In the genomic region with DNA sequence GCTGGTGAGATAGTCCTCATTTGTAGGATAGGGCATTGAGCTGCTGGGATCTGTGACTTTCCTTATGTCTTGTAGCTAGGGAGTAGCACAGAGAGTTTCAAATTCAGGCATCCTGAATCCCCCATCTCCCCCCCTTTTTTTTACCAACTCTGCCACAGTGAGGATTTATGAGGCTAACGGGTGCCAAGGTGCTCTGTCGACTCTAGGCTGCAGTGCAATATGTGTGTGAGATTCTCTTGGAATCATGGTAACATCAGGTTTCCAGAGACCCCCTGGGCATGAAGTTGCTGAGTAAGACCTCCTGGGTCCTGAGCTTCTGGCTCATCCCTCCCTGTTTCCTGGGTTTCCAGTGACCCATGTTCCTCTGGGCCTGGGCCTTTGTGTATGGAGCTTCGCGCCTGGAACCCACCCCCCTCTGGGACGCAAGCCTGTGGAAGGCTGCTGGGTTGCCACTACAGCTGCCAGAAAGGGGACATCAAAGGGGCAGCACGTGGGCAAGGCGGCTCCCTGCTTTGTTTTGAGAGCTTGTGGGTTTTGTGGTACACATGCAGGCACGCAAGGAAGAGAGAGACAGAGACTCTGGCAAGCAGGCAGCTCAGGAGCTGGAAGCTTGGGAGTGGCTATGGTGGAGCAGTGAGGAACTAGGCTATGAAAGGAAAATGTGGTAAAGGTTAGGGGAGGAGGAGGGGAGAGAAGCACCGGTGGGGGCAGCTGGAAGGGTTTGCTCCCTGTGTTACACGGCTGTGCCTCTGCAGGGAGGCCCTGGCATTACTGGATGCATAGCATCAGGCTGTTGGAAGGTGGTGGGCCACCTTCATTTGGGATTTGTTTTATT, we compare ENCODE assay signal across 12 mouse cellular contexts.
A peak's percentile ranks its signal among the peaks of the same experiment; 100 is the strongest.
DNase-seq lines count a peak whose midpoint lies in the region; ATAC-seq lines count a peak whose summit lies in the region.
"Had no signal": no experiment of that assay in that cellular context is flagged by ENCODE, and none has a peak within 500 bp of the region (broad histone marks: within the 10 kb centered on the region; RNA-seq: fewer than 3 reads in every experiment).

No protein-coding gene starts in this region.

- ATAC-seq in embryonic facial prominence, embryonic 13.5 days (ENCODE audit: insufficient number of reproducible peaks, insufficient read depth, low FRiP score, low TSS enrichment, low read depth), result peak; percentile 80
- ATAC-seq in hindbrain, embryonic 16.5 days, result peak; percentile 75
- ATAC-seq: Patski had no signal

- H3K4me3 ChIP-seq in embryonic facial prominence, embryonic 13.5 days, result no peak overlapping the region
- no peak overlapping the region for H3K4me3 ChIP-seq in forebrain, embryonic 10.5 days
- H3K4me3 ChIP-seq in hindbrain, embryonic 16.5 days (ENCODE audit: low read length), result no peak overlapping the region
- H3K4me3 ChIP-seq: stomach, embryonic 15.5 days had no signal

- peaks cover 71% of the 10 kb centered on the region for H3K27me3 ChIP-seq in embryonic facial prominence, embryonic 13.5 days
- peaks cover 97% of the 10 kb centered on the region for H3K27me3 ChIP-seq in forebrain, embryonic 10.5 days (ENCODE audit: poor library complexity, severe bottlenecking)
- H3K27me3 ChIP-seq in hindbrain, embryonic 16.5 days (replicated peaks; ENCODE audit: control insufficient read depth, insufficient read depth, low read length), result no peaks in the 10 kb centered on the region; the same call in 1 of the 2 replicates
- H3K27me3 ChIP-seq: Patski had no signal

- H3K9ac ChIP-seq in embryonic facial prominence, embryonic 13.5 days, result no peak overlapping the region
- no peak overlapping the region for H3K9ac ChIP-seq in hindbrain, embryonic 16.5 days (ENCODE audit: low read depth, low read length)
- H3K9ac ChIP-seq: stomach, embryonic 15.5 days had no signal

- H3K27ac ChIP-seq in embryonic facial prominence, embryonic 13.5 days, result peak overlapping the region; percentile 69; the same call in 1 of the 2 replicates
- peak overlapping the region; percentile 72 for H3K27ac ChIP-seq in forebrain, embryonic 10.5 days
- H3K27ac ChIP-seq in hindbrain, embryonic 16.5 days (ENCODE audit: low read depth, low read length), result no peak overlapping the region
- H3K27ac ChIP-seq: stomach, embryonic 15.5 days had no signal

- no peaks in the 10 kb centered on the region for H3K9me3 ChIP-seq in embryonic facial prominence, embryonic 13.5 days
- no peaks in the 10 kb centered on the region for H3K9me3 ChIP-seq in forebrain, embryonic 10.5 days
- no peaks in the 10 kb centered on the region for H3K9me3 ChIP-seq in hindbrain, embryonic 16.5 days (ENCODE audit: control insufficient read depth, low read length)
- H3K9me3 ChIP-seq: stomach, embryonic 15.5 days had no signal

- H3K36me3 ChIP-seq in embryonic facial prominence, embryonic 13.5 days, result no peaks in the 10 kb centered on the region
- H3K36me3 ChIP-seq in forebrain, embryonic 10.5 days (replicated peaks), result no peaks in the 10 kb centered on the region
- H3K36me3 ChIP-seq in hindbrain, embryonic 16.5 days (ENCODE audit: control insufficient read depth, insufficient read depth, low read length), result no peaks in the 10 kb centered on the region
- H3K36me3 ChIP-seq: stomach, embryonic 15.5 days had no signal

- 38% methylated on average over 10 of the region's 10 CpGs for WGBS in embryonic facial prominence, embryonic 13.5 days
- WGBS in forebrain, embryonic 10.5 days, result 52% methylated on average over 10 of the region's 10 CpGs
- WGBS in hindbrain, embryonic 16.5 days, result 29% methylated on average over 10 of the region's 10 CpGs

- DNase-seq in forebrain, embryonic 10.5 days (ENCODE audit: extremely low spot score, low spot score), result no peak
- DNase-seq in thymus, adult 18-20 months, result peak; percentile 46 to 64
- DNase-seq in layer of hippocampus, postnatal 14 days (ENCODE audit: low spot score in 2 of 2), result no peak
- DNase-seq in B cell, adult 2 months, result no peak
- no peak for DNase-seq in heart, adult 18-20 months
- DNase-seq: gastrocnemius, postnatal 10 days; kidney, postnatal 4 days had no signal

- no peak overlapping the region for H3K4me2 ChIP-seq in embryonic facial prominence, embryonic 13.5 days
- H3K4me2 ChIP-seq in hindbrain, embryonic 16.5 days (ENCODE audit: low read length), result no peak overlapping the region
- H3K4me2 ChIP-seq: liver, embryonic 11.5 days; stomach, embryonic 15.5 days had no signal

- H3K4me1 ChIP-seq in embryonic facial prominence, embryonic 13.5 days, result peaks cover 7% of the 10 kb centered on the region; the same call in 1 of the 2 replicates
- peaks cover 23% of the 10 kb centered on the region for H3K4me1 ChIP-seq in forebrain, embryonic 10.5 days
- no peaks in the 10 kb centered on the region for H3K4me1 ChIP-seq in hindbrain, embryonic 16.5 days (ENCODE audit: control insufficient read depth, insufficient read depth, low read depth, low read length)
- H3K4me1 ChIP-seq: stomach, embryonic 15.5 days had no signal

Comparison
In these comparisons a context has a peak if more than half of its experiments do, and no peak if none do; other contexts are left out.
1. DNase-seq: peak in thymus, adult 18-20 months (2 of 2); none in forebrain, embryonic 10.5 days (single experiment), layer of hippocampus, postnatal 14 days (0 of 2), B cell, adult 2 months (0 of 2) and heart, adult 18-20 months (0 of 2).